Comparison of ENCODE assay signal across 11 mouse cellular contexts in genomic region chr7:35796123-35796522, GRCm38 (mm10). TPM values are rescaled to one million over a fixed set of nuclear protein-coding genes. Genes with fewer than 3 reads are reported as not detected.
DNase-seq lines count a peak whose midpoint lies in the region; ATAC-seq lines count a peak whose summit lies in the region.
"Had no signal": no experiment of that assay in that cellular context is flagged by ENCODE, and none has a peak within 500 bp of the region (broad histone marks: within the 10 kb centered on the region; RNA-seq: fewer than 3 reads in every experiment).

No protein-coding gene starts in this region.

- WGBS in heart, embryonic 16.5 days, result 41% methylated on average over 7 of the region's 7 CpGs

- no peak overlapping the region for H3K4me3 ChIP-seq in heart, embryonic 16.5 days (ENCODE audit: low read length)
- H3K4me3 ChIP-seq: heart, embryonic 13.5 days; neural tube, embryonic 13.5 days had no signal

- H3K4me1 ChIP-seq in heart, embryonic 16.5 days (ENCODE audit: control insufficient read depth, insufficient read depth, low read length), result peaks cover 4% of the 10 kb centered on the region

- H3K36me3 ChIP-seq in heart, embryonic 16.5 days (ENCODE audit: control insufficient read depth, insufficient read depth), result peaks cover 67% of the 10 kb centered on the region
- H3K36me3 ChIP-seq in splenic B cell, adult 2 months (ENCODE audit: control insufficient read depth, insufficient read depth, low read length, poor library complexity, severe bottlenecking), result peaks cover 16% of the 10 kb centered on the region

- DNase-seq in heart, adult 11 months, result no peak
- DNase-seq in lung, postnatal 10 days, result peak; percentile 24
- no peak for DNase-seq in lung, postnatal 14 days
- peak; percentile 28 for DNase-seq in splenic B cell, adult 2 months (ENCODE audit: low read depth, low spot score)
- DNase-seq in layer of hippocampus, adult 11-12 months (ENCODE audit: low spot score), result no peak
- DNase-seq: cerebellum, adult 9-10 months; thymus, adult 2 months had no signal

- peak; percentile 60; the same call in 1 of the 2 replicates for ATAC-seq in heart, embryonic 16.5 days (replicated peaks; ENCODE audit: extremely low read depth, insufficient read depth, low FRiP score)
- peak; percentile 97 for ATAC-seq in granulocyte monocyte progenitor cell, adult 5-6 weeks (replicated peaks; ENCODE audit: poor library complexity, severe bottlenecking)

- H3K4me2 ChIP-seq in heart, embryonic 16.5 days (ENCODE audit: low read depth, low read length), result no peak overlapping the region
- H3K4me2 ChIP-seq: heart, embryonic 13.5 days; neural tube, embryonic 13.5 days had no signal

- no peak overlapping the region for H3K27ac ChIP-seq in heart, embryonic 16.5 days (ENCODE audit: low read length)
- H3K27ac ChIP-seq: neural tube, embryonic 13.5 days had no signal

- H3K27me3 ChIP-seq in heart, embryonic 16.5 days (ENCODE audit: control insufficient read depth, insufficient read depth, low read length), result no peaks in the 10 kb centered on the region
- H3K27me3 ChIP-seq in splenic B cell, adult 2 months (ENCODE audit: control insufficient read depth, insufficient read depth, low read length, poor library complexity, severe bottlenecking), result no peaks in the 10 kb centered on the region
- H3K27me3 ChIP-seq: heart, embryonic 13.5 days; neural tube, embryonic 13.5 days had no signal

- H3K9ac ChIP-seq in heart, embryonic 16.5 days (ENCODE audit: low read length), result no peak overlapping the region
- H3K9ac ChIP-seq: heart, embryonic 13.5 days; neural tube, embryonic 13.5 days had no signal

- H3K9me3 ChIP-seq in heart, embryonic 16.5 days (replicated peaks; ENCODE audit: control insufficient read depth, low read length), result no peaks in the 10 kb centered on the region; the same call in 1 of the 2 replicates
- H3K9me3 ChIP-seq: heart, embryonic 13.5 days; neural tube, embryonic 13.5 days had no signal

RNA-seq across cellular contexts. Expression of gene Zfp507, which starts 6.7 kb away (rescaled TPM):
- polyA plus RNA-seq in heart, embryonic 16.5 days (2015; fragmentation: Nextera tagmentation; extraction: Ambion mirVana), result 8.7 and 11.7 TPM in 2 replicates
- total RNA-seq in granulocyte monocyte progenitor cell, adult 5-6 weeks (2014; fragmentation: Nextera tagmentation), result 20.5 and 22.5 TPM in 2 replicates
- 8.7 and 11.1 TPM in 2 replicates for total RNA-seq in granulocyte monocyte progenitor cell, adult 5-6 weeks (2017)

RNA-seq across cellular contexts. Expression of gene Dpy19l3, which starts 41.9 kb away (rescaled TPM):
- 12.3 and 13.5 TPM in 2 replicates for polyA plus RNA-seq in heart, embryonic 16.5 days (2015; fragmentation: Nextera tagmentation; extraction: Ambion mirVana)
- 19.2 and 21.6 TPM in 2 replicates for total RNA-seq in granulocyte monocyte progenitor cell, adult 5-6 weeks (2014; fragmentation: Nextera tagmentation)
- 17.7 and 33.2 TPM in 2 replicates for total RNA-seq in granulocyte monocyte progenitor cell, adult 5-6 weeks (2017)

Comparison
In these comparisons a context has a peak if more than half of its experiments do, and no peak if none do; other contexts are left out.
1. DNase-seq: peak in lung, postnatal 10 days (single experiment) and splenic B cell, adult 2 months (single experiment); none in heart, adult 11 months (single experiment), lung, postnatal 14 days (single experiment) and layer of hippocampus, adult 11-12 months (single experiment).